Mouse (Mus musculus) fibroblast of lung, adult 2 months (primary cell): Measurements from ENCODE around the gene Patz1.

Experiments
- DNase-seq: peaks from one replicate; pipeline ENCODE4 v3.0.0-alpha.2; 2011; ENCODE audit warnings: low read depth

Gene Patz1

DNA sequence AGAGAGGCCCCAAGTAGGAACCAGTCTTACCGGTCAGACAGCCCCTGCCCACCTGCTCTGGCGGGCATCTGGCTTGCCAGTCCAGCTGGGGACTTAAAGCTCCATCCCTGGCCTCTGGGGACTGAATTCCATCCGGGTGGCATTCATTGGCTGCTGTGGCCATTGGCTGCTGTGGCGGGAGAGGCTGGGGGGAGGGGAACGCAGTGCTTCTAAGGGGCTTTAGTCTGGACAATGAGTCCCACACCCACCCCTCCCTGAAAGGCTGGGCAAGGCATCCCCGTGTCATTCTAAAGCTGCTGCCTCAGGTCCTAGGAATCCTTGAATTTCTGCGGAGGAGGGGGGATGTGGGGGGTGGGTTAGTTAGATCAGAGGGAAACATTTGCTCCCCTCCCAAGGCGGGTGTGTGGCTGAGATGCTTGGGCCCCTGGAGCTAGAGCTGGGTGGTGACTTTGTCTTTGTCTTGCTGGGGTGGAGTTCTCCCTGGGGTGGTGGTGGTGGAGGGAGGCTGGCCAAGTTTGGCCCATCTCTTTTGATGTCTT, 4.1 kb downstream of the Patz1 start:
- DNase-seq: no peak

DNA sequence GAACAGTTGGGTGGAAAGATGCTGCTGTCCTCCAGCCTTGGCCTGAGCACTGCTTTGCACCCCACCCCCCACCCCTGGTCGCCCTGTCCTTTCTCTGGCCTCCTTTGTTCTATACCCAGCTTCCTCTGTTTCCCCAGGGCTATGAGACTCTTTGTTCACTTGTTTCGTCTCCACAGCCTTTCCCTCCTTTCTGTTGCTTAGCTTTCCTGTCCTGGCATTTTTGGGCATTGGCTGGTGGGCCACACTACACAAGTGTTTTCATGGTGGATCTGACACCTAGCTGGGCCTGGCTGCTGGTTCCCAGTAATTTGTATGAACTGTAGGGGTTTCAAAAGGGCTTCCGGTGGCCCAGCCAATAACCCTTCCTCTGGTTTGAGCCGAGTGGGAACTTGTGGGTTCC, 4.7 kb downstream of the Patz1 start:
- DNase-seq: no peak

DNA sequence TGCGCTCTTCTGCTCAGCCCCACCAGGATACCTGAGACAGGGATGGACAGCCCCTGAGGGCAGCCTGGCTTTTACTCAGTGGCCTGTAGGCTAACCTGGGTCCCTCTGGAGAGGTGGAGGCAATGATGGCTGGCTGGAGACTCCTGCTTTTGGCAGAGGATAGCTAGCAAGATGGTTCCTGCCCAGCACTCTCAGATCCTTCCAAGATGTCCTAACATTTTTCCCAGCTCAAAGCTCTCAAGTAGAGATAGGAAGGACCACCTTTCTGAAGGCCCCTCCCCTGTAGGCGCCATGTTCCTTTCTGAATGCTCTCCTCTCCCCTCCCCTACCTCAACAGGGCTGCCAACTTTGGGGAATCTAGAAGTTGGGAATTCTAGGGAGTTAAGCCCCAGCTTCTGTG, 6.0 kb downstream of the Patz1 start:
- DNase-seq: no peak

DNA sequence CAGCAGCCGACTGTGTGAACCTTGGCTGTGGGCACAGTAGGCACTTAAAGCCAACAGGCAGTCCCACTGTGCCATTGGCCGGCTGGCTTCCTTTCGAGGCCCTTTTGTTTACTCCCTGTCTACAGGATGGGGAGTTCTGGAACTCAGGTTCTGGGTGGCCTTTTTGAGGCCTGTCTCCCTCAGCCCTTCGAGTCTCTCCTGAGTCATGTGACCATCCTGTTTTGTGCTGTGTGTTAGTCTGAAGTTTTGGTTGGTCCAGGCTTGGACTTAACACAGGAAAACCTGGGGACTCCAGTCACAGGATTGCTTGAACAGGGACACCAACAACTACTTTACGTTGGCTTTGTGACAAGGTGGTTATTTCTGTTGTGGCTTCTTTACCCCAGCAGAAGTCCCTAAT, 7.4 kb downstream of the Patz1 start:
- no peak for DNase-seq

DNA sequence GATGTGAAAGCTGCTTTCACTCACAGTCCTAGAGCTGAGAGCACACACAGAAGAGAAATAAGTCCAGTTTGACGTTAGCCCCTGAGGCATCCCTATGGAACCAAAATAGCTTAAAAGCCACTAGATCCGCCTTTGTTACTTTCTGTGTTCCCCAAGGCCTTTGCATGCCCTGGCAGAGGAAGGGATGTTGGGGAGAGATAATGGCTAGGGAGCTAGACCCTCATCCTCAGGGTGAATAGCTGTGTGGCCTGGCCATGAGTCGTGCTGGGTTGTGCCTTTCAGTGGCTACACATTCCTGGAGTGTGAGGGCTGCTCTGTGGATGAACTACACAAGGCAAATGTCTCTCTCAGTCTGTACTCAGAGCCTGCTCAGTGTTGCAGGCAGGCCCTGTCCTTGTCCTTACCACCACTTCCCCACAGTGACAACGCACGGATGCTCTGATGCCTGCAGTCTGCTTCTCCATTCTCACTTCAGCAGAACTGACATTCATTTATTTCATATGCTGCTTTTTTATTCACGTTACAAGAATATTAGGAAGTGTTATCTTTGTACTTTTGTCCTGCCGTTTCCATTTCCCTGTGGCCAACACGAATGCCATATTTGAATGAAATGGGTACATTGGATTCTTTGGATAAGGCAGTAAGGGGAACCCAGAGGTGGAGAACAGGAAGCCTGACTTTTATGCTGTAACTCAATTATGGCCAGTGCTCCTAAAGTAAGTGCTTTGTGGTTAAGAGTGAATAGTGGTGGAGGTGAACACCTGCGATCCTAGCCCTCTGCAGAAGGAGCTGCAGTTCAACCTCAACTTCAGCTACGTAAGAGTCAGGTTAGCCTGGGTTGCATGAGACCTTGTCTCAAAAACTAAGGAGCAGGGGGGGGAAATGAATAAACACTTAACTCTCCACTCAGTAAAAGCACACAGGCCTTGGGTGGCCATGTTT, 9.5 kb downstream of the Patz1 start:
- no peak for DNase-seq

DNA sequence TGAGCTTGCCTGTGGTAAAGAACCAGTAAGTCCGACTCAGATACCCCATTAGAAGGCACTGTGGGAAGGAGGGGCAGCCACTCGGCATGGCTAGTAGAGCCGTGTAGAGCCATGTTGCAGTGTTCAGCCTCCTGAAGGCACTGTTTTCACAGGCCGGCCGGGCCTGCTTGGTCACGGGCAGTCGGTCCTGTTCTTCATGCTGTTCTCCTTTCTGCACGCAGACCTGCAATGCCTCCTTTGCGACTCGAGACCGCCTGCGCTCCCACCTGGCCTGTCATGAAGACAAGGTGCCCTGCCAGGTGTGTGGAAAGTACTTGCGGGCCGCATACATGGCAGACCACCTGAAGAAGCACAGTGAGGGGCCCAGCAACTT, 10.1 kb downstream of the Patz1 start:
- no peak for DNase-seq

DNA sequence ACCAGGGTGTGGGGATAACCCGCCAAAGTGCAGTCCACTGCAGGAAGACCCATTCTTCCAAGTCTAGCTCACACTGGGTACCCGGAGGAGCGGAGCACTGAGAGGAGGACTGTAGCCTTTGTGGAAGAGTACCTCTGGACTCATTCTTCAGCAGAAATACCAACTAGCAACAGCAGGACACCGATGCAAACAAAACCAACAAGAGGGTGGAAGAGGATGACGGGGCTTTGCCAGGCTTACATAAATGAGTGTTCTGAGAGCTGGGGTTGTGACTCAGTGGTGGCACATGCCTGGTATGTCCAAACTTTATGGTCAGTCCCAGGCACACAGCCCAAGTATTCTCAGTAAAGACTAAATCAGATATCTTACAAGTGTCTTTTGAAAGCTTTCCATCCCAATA, 12.4 kb downstream of the Patz1 start:
- no peak for DNase-seq

DNA sequence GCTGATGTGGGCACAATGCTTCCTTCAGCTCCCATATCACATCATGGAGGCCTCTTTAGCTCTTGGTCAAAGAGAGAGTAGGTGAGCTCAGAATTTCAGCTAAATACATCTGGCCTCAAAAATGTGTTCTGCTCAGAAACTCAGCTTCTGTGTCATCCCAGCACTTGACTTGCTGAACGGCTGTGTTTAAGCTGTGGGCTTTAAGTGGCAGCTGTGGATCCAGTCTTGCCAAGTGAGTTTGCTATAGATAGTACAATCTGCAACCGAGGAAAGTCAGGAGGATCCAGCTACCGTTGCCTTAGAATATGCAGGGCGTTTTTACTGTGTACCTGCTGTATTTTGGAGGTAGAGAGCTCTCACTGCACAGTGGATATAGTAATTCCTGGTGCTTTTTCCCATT, 13.7 kb downstream of the Patz1 start:
- DNase-seq: no peak

DNA sequence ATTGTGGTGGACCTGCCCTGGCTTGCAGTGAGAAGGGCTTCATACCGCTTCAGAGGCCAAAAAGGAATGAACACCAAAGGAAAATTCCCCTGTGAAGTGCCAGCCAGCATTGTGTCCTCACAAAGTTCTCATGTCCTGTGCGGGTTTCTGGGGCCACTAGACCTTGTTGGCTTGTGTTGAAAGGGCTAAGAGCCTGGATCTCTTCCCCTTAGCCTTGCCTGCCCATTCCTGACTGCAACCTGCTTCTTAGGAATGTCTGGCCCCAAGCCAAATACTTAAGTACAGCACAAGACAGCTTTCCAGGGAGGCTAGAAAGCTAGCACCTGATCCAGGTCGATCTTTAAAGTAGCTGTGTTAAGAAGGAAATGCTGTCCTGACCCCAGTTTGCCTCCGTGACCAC, 14.1 kb downstream of the Patz1 start:
- no peak for DNase-seq

DNA sequence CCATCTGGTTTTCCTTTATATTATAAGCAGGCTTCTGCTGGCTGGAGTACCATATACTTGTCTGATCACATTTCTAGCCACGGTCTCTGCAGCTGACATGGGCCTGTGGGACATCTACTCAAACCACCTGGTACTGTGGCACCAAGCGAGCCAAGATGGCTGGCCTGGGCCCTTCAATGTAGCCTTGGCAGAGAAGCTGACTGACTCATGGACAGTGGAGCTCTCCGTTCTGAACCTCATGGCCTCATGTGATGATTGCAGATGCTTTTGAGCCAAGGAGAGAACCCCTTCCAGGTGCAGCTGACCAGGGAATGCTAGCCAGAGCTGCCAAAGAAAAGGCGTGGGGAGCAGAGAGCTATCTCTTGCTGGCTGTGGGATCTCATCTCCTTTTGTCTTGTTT, 17.1 kb downstream of the Patz1 start:
- no peak for DNase-seq

DNA sequence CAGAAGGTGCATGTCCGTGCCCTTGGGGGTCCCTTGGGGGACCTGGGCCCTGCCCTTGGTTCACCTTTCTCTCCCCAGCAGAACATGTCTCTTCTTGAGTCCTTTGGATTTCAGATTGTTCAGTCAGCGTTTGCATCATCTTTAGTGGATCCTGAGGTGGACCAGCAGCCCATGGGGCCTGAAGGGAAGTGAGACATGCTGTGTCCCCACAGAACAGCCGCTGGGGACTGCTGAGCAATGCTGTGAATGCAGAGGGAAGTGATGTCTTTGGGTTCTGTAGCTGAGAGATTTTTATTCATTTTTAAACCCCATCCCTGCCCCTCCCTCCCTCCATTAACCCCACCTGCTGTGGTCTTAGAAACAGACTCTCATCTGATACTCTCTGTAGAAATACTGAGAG, 19.2 kb downstream of the Patz1 start:
- no peak for DNase-seq

DNA sequence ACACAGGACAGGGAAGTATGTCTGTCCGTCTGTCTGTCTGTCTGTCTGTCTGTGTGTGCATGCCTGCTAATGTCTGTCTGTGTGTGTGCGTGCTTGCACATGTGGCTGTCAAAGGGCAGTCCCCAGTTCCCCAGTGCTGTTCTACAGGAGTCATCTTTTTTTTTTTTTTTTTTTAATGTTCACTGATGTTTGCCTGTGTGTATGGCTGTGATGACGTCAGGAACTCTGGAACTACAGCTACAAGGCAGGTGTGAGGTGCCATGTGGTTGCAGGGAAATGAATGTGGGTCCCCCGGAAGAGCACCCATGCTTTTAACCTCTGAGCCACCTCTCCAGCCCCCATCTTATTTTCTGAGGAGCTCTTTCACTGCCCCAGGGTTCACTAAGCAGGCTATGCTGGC, 21.2 kb downstream of the Patz1 start:
- no peak for DNase-seq

DNA sequence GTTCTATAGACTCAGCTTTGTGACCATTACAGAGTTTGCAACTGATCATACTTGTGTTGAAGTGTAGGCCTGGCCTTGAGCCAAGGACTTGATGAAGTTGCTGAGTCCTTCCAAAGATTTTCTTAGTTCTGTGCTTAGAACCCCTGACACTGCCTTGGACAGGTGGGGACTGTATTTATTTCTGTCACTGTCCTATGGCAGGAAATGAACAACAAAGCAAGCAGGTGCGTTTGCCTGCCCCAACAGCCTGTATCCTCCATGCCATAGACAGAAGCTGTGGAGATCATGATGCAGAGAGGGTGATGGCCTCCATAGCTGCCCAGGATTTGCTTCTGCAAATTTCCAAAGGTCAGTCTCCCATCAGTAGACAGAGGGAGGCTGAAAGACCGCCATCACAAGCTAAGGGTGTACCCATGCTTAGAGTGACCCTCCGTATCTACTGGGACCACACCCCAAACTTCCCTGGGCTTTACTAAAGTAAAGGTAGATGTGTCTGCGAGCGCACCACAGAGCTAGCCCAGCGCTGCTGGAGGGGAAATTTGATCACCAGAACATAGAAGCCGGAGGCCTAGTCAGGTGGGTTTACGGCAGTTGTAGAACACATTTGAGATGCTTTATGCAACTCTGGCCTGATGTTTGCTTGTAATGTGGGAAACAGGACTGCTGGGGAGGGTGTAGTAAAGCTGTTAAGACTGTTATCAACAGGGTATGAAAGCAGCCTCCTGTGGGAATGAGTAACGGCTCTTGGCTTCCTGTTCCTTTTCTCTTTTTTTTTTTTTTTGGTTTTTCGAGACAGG, 22.3 kb downstream of the Patz1 start:
- no peak for DNase-seq

DNA sequence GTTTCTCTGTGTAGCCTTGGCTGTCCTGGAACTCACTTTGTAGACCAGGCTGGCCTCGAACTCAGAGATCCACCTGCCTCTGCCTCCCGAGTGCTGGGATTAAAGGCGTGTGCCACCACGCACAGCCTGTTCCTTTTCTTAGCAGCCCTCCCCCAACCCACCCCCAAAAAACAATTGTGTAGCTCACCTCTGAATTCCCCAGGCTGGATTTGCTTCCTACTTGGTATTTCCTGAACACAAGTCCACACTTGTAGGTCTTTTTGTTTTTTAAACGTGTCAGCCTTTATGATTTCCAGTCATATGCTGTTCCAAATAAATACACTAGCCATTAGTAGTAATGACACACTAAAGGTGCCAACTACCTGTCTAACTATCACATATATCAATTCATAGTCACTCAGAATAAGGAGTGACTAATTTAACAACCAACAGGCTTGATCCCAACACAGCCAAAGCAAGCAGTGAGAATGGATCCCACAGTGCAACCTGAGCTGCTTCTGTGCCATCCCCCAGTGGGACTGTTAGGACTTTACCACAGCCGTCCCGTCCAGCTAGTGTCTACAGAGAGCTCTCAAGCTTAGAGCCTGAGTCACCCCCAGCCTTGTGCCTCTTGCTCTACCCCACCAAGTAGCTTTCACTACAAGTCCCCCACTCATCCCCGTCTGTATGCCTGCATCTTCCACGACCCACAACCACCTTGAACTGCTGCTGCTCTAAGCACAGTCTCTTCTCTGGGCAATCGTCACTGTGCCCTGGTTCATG, 23.1 kb downstream of the Patz1 start:
- no peak for DNase-seq

DNA sequence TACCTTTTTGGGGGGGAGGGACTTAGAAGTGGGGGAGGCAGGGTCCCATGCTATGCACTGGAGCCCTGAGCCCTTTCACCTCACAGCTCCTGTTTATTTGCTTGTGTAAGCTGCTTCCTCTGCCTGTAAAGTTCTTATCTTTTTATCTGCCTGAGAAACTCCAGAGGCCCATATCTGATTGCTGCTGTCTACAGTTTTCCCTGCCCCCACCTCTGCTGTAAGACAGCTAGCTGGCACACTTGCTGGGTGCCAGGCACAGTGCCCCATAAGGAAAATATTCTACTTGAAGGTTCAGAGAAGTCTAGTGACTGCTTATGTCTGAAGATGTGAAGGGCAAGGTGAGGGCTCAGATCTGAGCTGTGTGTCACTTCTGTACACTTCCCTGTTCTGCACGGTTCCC, 24.6 kb downstream of the Patz1 start:
- DNase-seq: no peak

DNA sequence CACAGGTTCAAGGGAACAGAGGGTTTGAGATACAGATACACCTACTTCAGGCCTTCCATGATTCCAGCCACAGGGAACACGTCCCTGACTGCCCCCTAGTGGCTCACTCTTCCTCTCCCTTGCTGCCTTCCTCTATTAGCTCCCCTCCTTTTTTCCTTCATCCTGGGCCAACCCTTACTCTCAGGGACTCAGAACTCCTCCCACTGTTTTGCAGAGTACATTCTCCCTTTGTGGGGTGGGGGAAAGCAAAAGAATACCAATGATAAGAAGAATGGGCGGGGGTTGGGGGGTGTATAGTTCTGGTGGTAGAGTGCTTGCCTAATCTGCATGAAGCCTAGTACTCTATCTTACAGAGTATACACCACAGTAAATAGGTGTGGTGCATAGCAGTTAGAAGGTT, 25.5 kb downstream of the Patz1 start:
- DNase-seq: peak; percentile 35

DNA sequence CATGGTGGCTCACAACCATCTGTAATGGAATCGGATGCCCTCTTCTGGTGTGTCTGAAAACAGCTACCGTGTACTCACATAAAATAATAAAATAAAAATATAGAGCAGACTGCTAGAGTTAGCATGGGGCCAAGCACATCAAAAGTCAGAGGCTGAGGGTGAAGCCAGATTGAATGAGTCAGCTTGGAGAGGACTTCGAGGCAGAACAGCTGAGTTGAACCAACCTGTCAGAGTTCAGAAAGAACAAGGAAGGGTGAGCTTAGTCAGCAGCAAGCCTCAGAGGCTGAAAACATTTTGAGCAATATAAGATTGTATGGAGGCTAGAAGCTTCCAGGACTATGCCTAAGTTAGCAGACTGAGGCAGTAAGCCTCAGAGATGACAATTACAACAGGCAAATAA, 29.6 kb downstream of the Patz1 start:
- peak; percentile 58 for DNase-seq

DNA sequence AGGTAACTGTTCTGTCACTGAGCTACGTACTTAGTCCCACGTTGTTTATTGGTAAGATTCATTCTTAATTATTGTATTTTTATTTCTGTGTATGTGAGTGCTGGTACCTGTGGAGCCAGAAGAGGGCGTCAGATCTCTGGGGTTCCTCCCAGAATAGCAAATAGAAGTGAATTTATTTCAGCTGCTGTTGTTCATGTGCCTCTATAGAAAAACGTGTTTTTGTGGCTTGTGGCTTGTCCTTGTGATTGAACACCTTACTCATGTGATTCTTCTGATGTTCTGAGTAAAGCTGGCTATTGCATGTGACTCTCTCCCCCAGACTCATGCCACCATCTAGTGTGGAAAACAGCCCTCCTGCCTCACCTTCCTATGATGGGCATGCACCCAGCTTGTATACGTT, 39.6 kb downstream of the Patz1 start:
- DNase-seq: no peak

DNA sequence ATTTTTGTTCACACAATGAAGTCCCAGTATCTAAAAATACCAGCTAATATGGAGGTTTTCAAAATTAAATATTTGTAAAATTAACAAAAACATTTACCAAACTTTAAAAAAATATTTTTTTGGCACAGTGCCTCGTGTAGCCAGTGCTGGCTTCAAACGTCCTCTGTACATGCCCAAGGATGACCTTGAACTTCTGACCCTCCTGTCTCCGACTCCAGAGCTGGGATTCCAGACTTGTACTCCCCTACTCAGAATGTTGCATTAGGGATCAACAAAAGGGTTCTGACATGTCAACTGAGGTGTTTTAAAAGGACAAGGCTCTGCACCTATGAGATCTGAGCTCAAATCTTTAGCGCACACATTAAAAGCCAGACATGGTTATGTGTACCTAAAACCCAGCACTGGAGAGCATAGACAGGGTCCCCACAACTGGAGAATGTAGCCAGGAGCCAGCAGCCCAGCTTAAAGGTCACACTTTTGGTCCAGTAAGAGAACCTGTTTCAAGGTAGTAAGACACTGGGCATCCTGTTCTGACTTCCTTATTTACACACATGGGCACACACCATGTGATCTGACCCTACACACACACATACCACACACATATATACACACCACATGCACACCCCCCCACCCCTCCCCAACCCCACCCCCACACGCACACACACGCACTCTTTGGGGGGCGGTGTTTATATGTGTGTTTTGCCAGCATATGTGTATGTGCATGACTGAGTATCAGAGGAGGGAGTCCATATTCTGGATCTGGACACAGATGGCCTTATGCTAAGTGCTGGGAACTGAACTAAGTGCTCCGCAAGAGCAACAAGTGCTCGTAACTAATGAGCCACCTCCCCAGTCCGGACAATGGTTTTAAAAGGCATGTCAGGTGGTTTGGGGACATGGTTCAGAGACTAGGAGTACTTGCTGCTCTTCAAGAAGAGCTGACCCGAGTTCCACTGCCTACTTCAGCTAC, 40.4 kb downstream of the Patz1 start:
- no peak for DNase-seq

DNA sequence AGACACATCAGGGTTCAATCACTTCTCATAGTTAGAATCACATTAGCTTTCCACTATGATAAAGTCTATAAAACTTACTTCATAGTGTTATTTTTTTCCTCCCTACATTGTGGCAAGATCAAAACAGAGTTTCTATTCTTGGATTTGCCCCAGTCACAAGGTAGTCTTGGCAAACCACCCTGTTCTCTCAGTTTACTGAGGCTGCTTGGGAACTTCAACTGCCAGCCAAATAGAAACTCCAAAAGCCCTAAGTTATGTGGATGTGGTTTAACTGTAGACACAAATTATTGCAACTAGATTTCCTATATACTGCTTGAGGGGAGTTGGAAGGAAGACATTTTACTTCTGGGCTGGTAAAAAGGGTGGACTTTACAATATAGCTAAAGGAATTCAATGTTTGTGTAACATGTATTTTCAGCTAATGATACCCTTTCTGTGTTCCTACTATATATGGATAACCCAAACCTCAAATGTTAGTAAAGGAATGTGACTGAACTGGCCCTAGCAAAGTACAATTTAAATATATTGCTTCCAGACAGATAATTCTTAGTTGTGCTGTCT, 41.3 kb downstream of the Patz1 start, which contains the start of gene Pik3ip1:
Gene Pik3ip1, plus strand, starts transcription at position 511 of the 561 bp plus-strand sequence.
- DNase-seq: peak; percentile 90

DNA sequence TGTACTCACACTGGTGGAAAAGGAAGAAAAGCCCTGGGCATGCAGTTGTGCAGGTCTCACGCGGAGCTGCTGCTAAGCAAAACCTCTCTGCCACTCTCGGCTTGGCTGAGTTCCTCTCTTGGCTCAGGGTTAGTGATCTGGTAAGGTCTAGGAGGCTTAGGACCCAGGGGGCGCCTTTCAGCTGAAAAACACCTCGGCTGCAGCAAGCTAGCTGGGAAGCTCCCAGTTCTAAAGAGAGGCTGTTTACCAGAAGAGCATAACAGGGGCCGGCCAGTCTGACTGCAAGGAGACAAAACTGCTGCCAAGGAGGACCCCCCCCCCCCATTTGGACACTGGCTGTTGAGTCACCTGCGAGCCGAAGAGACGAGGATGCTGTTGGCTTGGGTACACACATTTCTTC, 41.9 kb downstream of the Patz1 start:
- DNase-seq: peak; percentile 98
